Mouse (Mus musculus) MEL (cell line): ENCODE data around the gene Trp73. TPM values are rescaled to one million over a fixed set of nuclear protein-coding genes. Genes with fewer than 3 reads are reported as not detected.

Experiments
- DNase-seq: peaks from one replicate; pipeline ENCODE4 v3.0.0; 2011; ENCODE audit warnings: low read depth, low spot score
- H3K27ac ChIP-seq: 2 replicates; pipeline ENCODE4 v1.5.1; 2012; ENCODE audit warnings: low read depth, mild to moderate bottlenecking, control low read depth, low read length, moderate library complexity; ENCODE audit not compliant: control insufficient read depth
- H3K27me3 ChIP-seq, 2 experiments: fragments of 150-350 bp in 1 of 2; sonication (generic) in 1 of 2; 2 replicates each; pipeline ENCODE4 v1.6.1; 2012; ENCODE audit warnings: low read length in 2 of 2, mild to moderate bottlenecking in 2 of 2, improper control_type of control experiment in 1 of 2, moderate library complexity in 1 of 2; ENCODE audit not compliant: insufficient read depth in 2 of 2, control insufficient read depth in 1 of 2
- H3K36me3 ChIP-seq, 2 experiments: 2 replicates each; pipeline ENCODE4 v1.6.1; 2012 to 2014; ENCODE audit warnings: low read length in 2 of 2, improper control_type of control experiment in 1 of 2, inconsistent platforms in 1 of 2, mild to moderate bottlenecking in 1 of 2; ENCODE audit not compliant: insufficient read depth in 2 of 2, control insufficient read depth in 1 of 2
- H3K4me1 ChIP-seq, 2 experiments: fragments of 150-350 bp in 1 of 2; sonication (generic) in 1 of 2; 2 replicates each; pipeline ENCODE4 v1.6.1; 2012; ENCODE audit warnings: low read length in 2 of 2, improper control_type of control experiment in 1 of 2, mild to moderate bottlenecking in 1 of 2; ENCODE audit not compliant: insufficient read depth in 2 of 2, control insufficient read depth in 1 of 2
- H3K4me3 ChIP-seq, 2 experiments: fragments of 150-350 bp in 1 of 2; sonication (generic) in 1 of 2; 2 replicates each; pipeline ENCODE4 v1.5.1; 2012; ENCODE audit warnings: low read depth in 2 of 2, low read length in 2 of 2, mild to moderate bottlenecking in 2 of 2, moderate library complexity in 2 of 2, control low read depth in 1 of 2, improper control_type of control experiment in 1 of 2; ENCODE audit not compliant: control insufficient read depth in 1 of 2, insufficient read depth in 1 of 2
- H3K79me2 ChIP-seq: 2 replicates; pipeline ENCODE4 v1.6.1; 2012; ENCODE audit warnings: mild to moderate bottlenecking, low read length, moderate library complexity; ENCODE audit not compliant: control insufficient read depth, poor library complexity, insufficient read depth
- H3K9ac ChIP-seq: 2 replicates; pipeline ENCODE4 v1.6.1; 2012; ENCODE audit warnings: low read depth, mild to moderate bottlenecking, control low read depth, low read length, moderate library complexity; ENCODE audit not compliant: control insufficient read depth, poor library complexity, severe bottlenecking
- H3K9me3 ChIP-seq: fragments of 150-350 bp; sonication (generic); replicated peaks from 2 replicates; pipeline ENCODE4 v1.6.1; 2012; ENCODE audit warnings: mild to moderate bottlenecking, low read length, improper control_type of control experiment, moderate library complexity; ENCODE audit not compliant: insufficient read depth
- BHLHE40 ChIP-seq: IDR thresholded peaks from 2 replicates; pipeline ENCODE4 v1.6.1; 2012; ENCODE audit warnings: low read depth, mild to moderate bottlenecking, inconsistent platforms, low read length, improper control_type of control experiment, borderline replicate concordance
- CTCF ChIP-seq, 3 experiments: IDR thresholded peaks in 2 of 3; conservative IDR thresholded peaks in 1 of 3; 2 replicates each; pipeline ENCODE4 v1.5.1; 2011 to 2012; ENCODE audit warnings: low read length in 3 of 3, low read depth in 2 of 3, mild to moderate bottlenecking in 2 of 3, improper control_type of control experiment in 1 of 3, inconsistent platforms in 1 of 3, mixed read lengths in 1 of 3, moderate library complexity in 1 of 3; ENCODE audit not compliant: control insufficient read depth in 1 of 3, insufficient read depth in 1 of 3, poor library complexity in 1 of 3, severe bottlenecking in 1 of 3
- E2F4 ChIP-seq: IDR thresholded peaks from 2 replicates; pipeline ENCODE4 v1.6.1; 2011; ENCODE audit warnings: low read depth, low read length, improper control_type of control experiment, borderline replicate concordance
- ELF1 ChIP-seq: IDR thresholded peaks from 2 replicates; pipeline ENCODE4 v1.6.1; 2014; ENCODE audit warnings: low read depth, mild to moderate bottlenecking, inconsistent platforms, low read length, improper control_type of control experiment, moderate library complexity
- GABPA ChIP-seq: IDR thresholded peaks from 2 replicates; pipeline ENCODE4 v1.6.1; 2012; ENCODE audit warnings: low read depth, mild to moderate bottlenecking, inconsistent platforms, low read length, improper control_type of control experiment, moderate library complexity
- GATA1 ChIP-seq: IDR thresholded peaks from 2 replicates; pipeline ENCODE4 v1.6.1; 2011; ENCODE audit warnings: low read depth, low read length, improper control_type of control experiment
- HCFC1 ChIP-seq: IDR thresholded peaks from 2 replicates; pipeline ENCODE4 v1.6.1; 2012; ENCODE audit warnings: low read depth, mild to moderate bottlenecking, inconsistent platforms, low read length, improper control_type of control experiment, moderate library complexity
- KAT2A ChIP-seq: conservative IDR thresholded peaks from 2 replicates; pipeline ENCODE4 v1.6.1; 2012; ENCODE audit warnings: low read depth, low read length, improper control_type of control experiment, inconsistent platforms
- MAZ ChIP-seq: IDR thresholded peaks from 2 replicates; pipeline ENCODE4 v1.6.1; 2012; ENCODE audit warnings: low read depth, mild to moderate bottlenecking, inconsistent platforms, low read length, improper control_type of control experiment
- MXI1 ChIP-seq: IDR thresholded peaks from 2 replicates; pipeline ENCODE4 v1.6.1; 2011; ENCODE audit warnings: mild to moderate bottlenecking, low read depth, low read length, improper control_type of control experiment
- MYC ChIP-seq: IDR thresholded peaks from 2 replicates; pipeline ENCODE4 v1.6.1; 2011; ENCODE audit warnings: low read depth, mild to moderate bottlenecking, low read length, improper control_type of control experiment, moderate library complexity
- NELFE ChIP-seq: IDR thresholded peaks from 2 replicates; pipeline ENCODE4 v1.6.1; 2011; ENCODE audit warnings: low read depth, low read length, improper control_type of control experiment
- POLR2A ChIP-seq, 2 experiments: IDR thresholded peaks; 2 replicates each; pipeline ENCODE4 v1.6.1; 2011 to 2012; ENCODE audit warnings: low read length in 2 of 2, mild to moderate bottlenecking in 2 of 2, control low read depth in 1 of 2, improper control_type of control experiment in 1 of 2, low read depth in 1 of 2, moderate library complexity in 1 of 2; ENCODE audit not compliant: control insufficient read depth in 1 of 2, insufficient read depth in 1 of 2, poor library complexity in 1 of 2
- POLR2AphosphoS2 ChIP-seq: IDR thresholded peaks from 2 replicates; pipeline ENCODE4 v1.6.1; 2011; ENCODE audit warnings: low read length, improper control_type of control experiment
- RCOR1 ChIP-seq: IDR thresholded peaks from 2 replicates; pipeline ENCODE4 v1.6.1; 2012; ENCODE audit warnings: low read depth, mild to moderate bottlenecking, inconsistent platforms, low read length, improper control_type of control experiment
- SIN3A ChIP-seq: IDR thresholded peaks from 2 replicates; pipeline ENCODE4 v1.6.1; 2012; ENCODE audit warnings: low read length, improper control_type of control experiment, inconsistent platforms
- TCF12 ChIP-seq: IDR thresholded peaks from 2 replicates; pipeline ENCODE4 v1.6.1; 2014; ENCODE audit warnings: low read depth, mild to moderate bottlenecking, inconsistent platforms, low read length, improper control_type of control experiment, moderate library complexity
- USF1 ChIP-seq: IDR thresholded peaks from 2 replicates; pipeline ENCODE4 v1.6.1; 2014; ENCODE audit warnings: low read depth, mild to moderate bottlenecking, inconsistent platforms, low read length, improper control_type of control experiment, moderate library complexity
- USF2 ChIP-seq, 2 experiments: IDR thresholded peaks; 2 replicates each; pipeline ENCODE4 v1.6.1; 2011 to 2012; ENCODE audit warnings: improper control_type of control experiment in 2 of 2, low read length in 2 of 2, borderline replicate concordance in 1 of 2, inconsistent platforms in 1 of 2, low read depth in 1 of 2, mild to moderate bottlenecking in 1 of 2; ENCODE audit not compliant: insufficient read depth in 1 of 2
- ZC3H11A ChIP-seq: IDR thresholded peaks from 2 replicates; pipeline ENCODE4 v1.6.1; 2012; ENCODE audit warnings: low read depth, mild to moderate bottlenecking, inconsistent platforms, low read length, improper control_type of control experiment
- ZMIZ1 ChIP-seq: IDR thresholded peaks from 2 replicates; pipeline ENCODE4 v1.6.1; 2012; ENCODE audit warnings: low read depth, mild to moderate bottlenecking, inconsistent platforms, low read length, improper control_type of control experiment, moderate library complexity
- polyA plus RNA-seq, 2 experiments: library from polyadenylated mRNA; stranded (reverse) in 1 of 2; unstranded in 1 of 2; fragments of >175 nt in 1 of 2; fragments of >200 nt in 1 of 2; gene quantifications; 2 replicates each; pipeline versions ENCODE4 v1.2.1 to v1.2.4; 2012; ENCODE audit warnings: low replicate concordance in 2 of 2, low read depth in 1 of 2; ENCODE audit not compliant: insufficient read length in 2 of 2, insufficient read depth in 1 of 2, missing spikeins in 1 of 2
- total RNA-seq: library from RNA; depleted of rRNA; stranded (reverse); fragments of 300-350 nt; gene quantifications from 2 replicates; pipeline ENCODE4 v1.2.3, GENCODE M21; 2012

The Trp73 gene
- total and polyA plus RNA-seq, 3 experiments: 0.03 to 0.04 TPM; not detected in 1

DNA sequence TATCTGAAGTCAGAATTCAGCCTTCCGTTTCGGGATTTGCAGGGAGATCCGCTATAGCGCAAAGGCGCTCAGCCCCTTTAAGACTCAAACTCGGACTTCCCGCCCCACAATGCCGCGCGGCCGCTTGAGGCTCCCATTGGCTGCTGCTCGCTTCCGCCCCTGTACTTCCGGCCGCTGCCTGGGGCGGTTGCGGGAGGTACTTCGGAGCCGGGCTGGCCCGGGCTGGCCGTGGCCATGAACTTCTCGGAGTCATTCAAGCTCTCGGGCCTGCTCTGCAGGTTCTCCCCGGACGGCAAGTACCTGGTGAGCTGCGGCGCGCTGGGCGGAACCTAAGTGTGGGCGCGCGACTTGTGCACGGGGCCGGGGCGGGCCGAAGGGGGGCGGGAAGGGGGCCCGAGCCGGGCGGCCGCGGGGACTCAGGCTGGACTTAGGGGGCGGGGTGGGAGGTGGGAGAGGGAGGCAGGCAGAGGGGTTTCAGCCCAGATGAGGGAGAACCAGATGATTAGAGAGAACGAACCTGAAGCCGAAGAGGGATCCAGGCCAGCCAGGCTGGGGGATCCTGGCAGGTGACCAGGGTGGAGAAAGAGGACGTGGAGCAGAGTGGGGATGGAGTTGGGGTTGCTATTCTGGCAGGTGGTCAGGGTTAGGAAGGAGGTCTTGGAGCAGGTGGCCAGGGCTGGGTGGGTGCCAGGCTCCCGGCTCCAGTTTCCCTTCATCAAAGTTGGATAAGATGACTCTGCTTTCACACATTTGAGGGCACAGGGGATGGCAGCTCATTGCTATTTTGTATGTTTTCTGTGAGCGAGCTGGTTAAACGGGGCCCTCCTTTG lies 2.4 kb upstream of the Trp73 start, which contains the start of gene Wrap73:
Gene Wrap73 (plus strand): TSS at position 162 of the 830 bp plus-strand sequence.
- Histone ChIP-seq H3K9ac (peak within 1 kb of the TSS; percentile 92), H3K27ac (no peak within 1 kb of the TSS), H3K79me2 (peaks cover 14% of the 10 kb centered on the region), H3K4me3 (peak within 1 kb of the TSS; percentile 73 to 82), H3K36me3 (peaks cover 0 to 5% of the 10 kb centered on the region in 2 experiments; a peak in 2 of 4 replicates), H3K27me3 (no peaks in the 10 kb centered on the region), H3K4me1 (peaks cover 0 to 4% of the 10 kb centered on the region in 2 experiments; a peak in 3 of 4 replicates), H3K9me3 (no peaks in the 10 kb centered on the region)
- TF ChIP-seq POLR2A (IDR thresholded peaks at IDR 0.05; ENCODE audit: control insufficient read depth in 1 of 2, insufficient read depth in 1 of 2, low read depth in 1 of 2, low read length in 2 of 2, poor library complexity in 1 of 2) (peak; percentile 45 to 74; a peak in 2 of 4 replicates), POLR2AphosphoS2 (peak; percentile 57; the same call in 1 of the 2 replicates), CTCF (IDR thresholded peaks at IDR 0.05 in 2 of 3, conservative IDR thresholded peaks at IDR 0.05 in 1 of 3; ENCODE audit: control insufficient read depth in 1 of 3, insufficient read depth in 1 of 3, low read depth in 2 of 3, low read length in 3 of 3, poor library complexity in 1 of 3, severe bottlenecking in 1 of 3) (no peak), E2F4 (no peak), USF1 (no peak), MAZ (peak; percentile 47; the same call in 1 of the 2 replicates), GABPA (no peak), MYC (no peak), MXI1 (peak; percentile 57), RCOR1 (no peak), TCF12 (0 out of 2 replicates have a peak, but pooled peaks have one; percentile 25), KAT2A (peak; percentile 75; the same call in 1 of the 2 replicates), USF2 (IDR thresholded peaks at IDR 0.05; ENCODE audit: borderline replicate concordance in 1 of 2, insufficient read depth in 1 of 2, low read depth in 1 of 2, low read length in 2 of 2) (no peak), GATA1 (no peak), NELFE (peak; percentile 73), BHLHE40 (no peak), SIN3A (peak; percentile 93), ELF1 (peak; percentile 85), ZMIZ1 (no peak), HCFC1 (peak; percentile 96), ZC3H11A (no peak)
- peak; percentile 93 for DNase-seq
